Mouse (Mus musculus) testis, adult 2 months (tissue): ENCODE results near the gene Gm20458.

Experiments
- CTCF ChIP-seq: fragments of 200-500 bp; IDR thresholded peaks from 2 replicates; pipeline ENCODE4 v1.5.1; 2012; ENCODE audit warnings: low read depth, mild to moderate bottlenecking, inconsistent platforms, low read length, moderate library complexity; ENCODE audit not compliant: control insufficient read depth, insufficient read depth, insufficient replicate concordance
- POLR2A ChIP-seq: fragments of 200-500 bp; IDR thresholded peaks from 2 replicates; pipeline ENCODE4 v1.6.1; 2012; ENCODE audit warnings: low read depth, mild to moderate bottlenecking, inconsistent platforms, low read length, moderate library complexity; ENCODE audit not compliant: control insufficient read depth

GRCm38 (mm10) chr2:164440314-164440713 lies 20.5 kb upstream of the Gm20458 start:
- TF ChIP-seq CTCF (no peak), POLR2A (no peak)
